Mouse (Mus musculus) cerebellum, adult 2 months (tissue): Measurements from ENCODE around the gene Gbf1. TPM values are rescaled to one million over a fixed set of nuclear protein-coding genes. Genes with fewer than 3 reads are reported as not detected.

Experiments used
- DNase-seq, 2 experiments: peaks; one replicate each; pipeline ENCODE4 v3.0.0; 2021
- H3K27ac ChIP-seq: fragments of 200-500 bp; 2 replicates; pipeline ENCODE4 v1.5.1; 2012; ENCODE audit warnings: low read length, control low read depth, inconsistent platforms; ENCODE audit not compliant: insufficient read depth
- H3K27me3 ChIP-seq: fragments of 200-500 bp; 2 replicates; pipeline ENCODE4 v1.6.1; 2012; ENCODE audit warnings: inconsistent platforms, mild to moderate bottlenecking, low read length, moderate library complexity; ENCODE audit not compliant: control insufficient read depth, insufficient read depth
- H3K4me1 ChIP-seq: fragments of 200-500 bp; 2 replicates; pipeline ENCODE4 v1.6.1; 2011; ENCODE audit warnings: low read length; ENCODE audit not compliant: control insufficient read depth, insufficient read depth
- H3K4me3 ChIP-seq: fragments of 200-500 bp; replicated peaks from 2 replicates; pipeline ENCODE3; 2011; ENCODE audit warnings: mild to moderate bottlenecking, low read depth, low read length, control low read depth; ENCODE audit not compliant: insufficient read depth
- CTCF ChIP-seq: fragments of 200-500 bp; IDR thresholded peaks from 2 replicates; pipeline ENCODE4 v1.5.1; 2011; ENCODE audit warnings: low read depth, mild to moderate bottlenecking, control low read depth, low read length, moderate library complexity, borderline replicate concordance; ENCODE audit not compliant: insufficient read depth
- POLR2A ChIP-seq: fragments of 200-500 bp; IDR thresholded peaks from 2 replicates; pipeline ENCODE4 v1.6.1; 2011; ENCODE audit warnings: low read length, control low read depth, borderline replicate concordance; ENCODE audit not compliant: insufficient read depth
- WGBS: fragments of 180-500 bp; shearing (Covaris S2); methylation state at CpG from one replicate; pipeline ENCODE4 v1.1.7; 2018; 5-methylcytosine and 5-hydroxymethylcytosine counted together
- polyA plus RNA-seq: library from polyadenylated mRNA; depleted of rRNA; stranded (reverse); fragments of >200 nt; gene quantifications from 2 replicates; pipeline ENCODE4 v1.2.3, GENCODE M21; 2012; rRNA removed

Gbf1 gene
- polyA plus RNA-seq, result 85.3 and 91.0 TPM in 2 replicates

- TF ChIP-seq POLR2A (peak; percentile 85), CTCF (no peak)
- WGBS, result under 1% methylated on average over 37 of the region's 37 CpGs
- DNase-seq, result peak; percentile 95 to 99
- H3K27ac ChIP-seq, result peak within 1 kb of the TSS; percentile 48
- H3K27me3 ChIP-seq, result no peaks in the 10 kb centered on the region; the same call in 1 of the 2 replicates
- H3K4me1 ChIP-seq, result peaks cover 7% of the 10 kb centered on the region
- H3K4me3 ChIP-seq, result peak within 1 kb of the TSS; percentile 97
Observed at GRCm38 (mm10) chr19:46152127-46152803, at the start of gene Gbf1. Gene Gbf1, plus strand, starts transcription at chr19:46152509.

GRCm38 (mm10) chr19:46103437-46104186 lies 48.7 kb upstream of the Gbf1 start:
- Histone ChIP-seq H3K27ac (no peak overlapping the region), H3K27me3 (no peaks in the 10 kb centered on the region), H3K4me1 (no peaks in the 10 kb centered on the region), H3K4me3 (no peak overlapping the region)
- TF ChIP-seq CTCF, result no peak
- TF ChIP-seq POLR2A, result no peak
- 62% methylated on average over 6 of the region's 6 CpGs for WGBS
- no peak for DNase-seq

GRCm38 (mm10) chr19:46104187-46104557 lies 48.1 kb upstream of the Gbf1 start:
- TF ChIP-seq POLR2A (no peak), CTCF (no peak)
- WGBS, result 61% methylated on average over 2 of the region's 2 CpGs

GRCm38 (mm10) chr19:46110214-46110613 lies 42.1 kb upstream of the Gbf1 start:
- H3K4me3 ChIP-seq, result no peak overlapping the region
- H3K4me1 ChIP-seq, result no peaks in the 10 kb centered on the region
- DNase-seq, result no peak
- H3K27me3 ChIP-seq, result no peaks in the 10 kb centered on the region
- no peak for TF ChIP-seq CTCF
- TF ChIP-seq POLR2A, result no peak
- H3K27ac ChIP-seq, result no peak overlapping the region
- 75% methylated on average over 2 of the region's 2 CpGs for WGBS

More at GRCm38 (mm10) chr19:46104187-46104557, 48.1 kb upstream of the Gbf1 start:
- no peak for DNase-seq
- Histone ChIP-seq H3K4me1 (no peaks in the 10 kb centered on the region), H3K27ac (no peak overlapping the region), H3K4me3 (no peak overlapping the region), H3K27me3 (no peaks in the 10 kb centered on the region)

DNA sequence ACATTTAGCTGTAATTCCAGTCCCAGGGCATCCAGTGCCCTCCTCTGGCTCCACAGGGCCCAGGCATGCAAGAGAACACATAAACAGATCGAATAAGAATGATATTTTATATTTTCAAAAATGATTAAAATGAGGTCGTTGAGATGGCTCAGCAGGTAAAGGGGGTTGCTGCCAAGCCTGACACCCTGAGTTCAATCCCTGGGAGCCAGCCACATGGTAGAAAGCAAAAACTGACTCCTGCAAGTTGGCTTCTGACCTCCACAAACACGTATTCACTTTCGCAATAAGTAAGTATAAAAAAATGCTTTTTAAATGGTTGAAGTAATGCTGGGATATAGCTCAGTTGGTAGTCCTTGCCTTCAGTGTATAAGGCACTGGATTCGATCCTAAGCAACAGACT lies 41.5 kb upstream of the Gbf1 start:
- DNase-seq, result no peak
- WGBS, result 86% methylated on average over 5 of the region's 5 CpGs
- Histone ChIP-seq H3K27ac (no peak overlapping the region), H3K4me3 (no peak overlapping the region), H3K4me1 (no peaks in the 10 kb centered on the region), H3K27me3 (no peaks in the 10 kb centered on the region)
- TF ChIP-seq POLR2A (no peak), CTCF (no peak)

- WGBS, result 53% methylated on average over 4 of the region's 4 CpGs
- Histone ChIP-seq H3K27ac (no peak overlapping the region), H3K27me3 (no peaks in the 10 kb centered on the region), H3K4me3 (no peak overlapping the region), H3K4me1 (no peaks in the 10 kb centered on the region)
- DNase-seq, result no peak
- TF ChIP-seq CTCF, result no peak
- no peak for TF ChIP-seq POLR2A
Observed at GRCm38 (mm10) chr19:46114617-46115016, 37.7 kb upstream of the Gbf1 start.

DNA sequence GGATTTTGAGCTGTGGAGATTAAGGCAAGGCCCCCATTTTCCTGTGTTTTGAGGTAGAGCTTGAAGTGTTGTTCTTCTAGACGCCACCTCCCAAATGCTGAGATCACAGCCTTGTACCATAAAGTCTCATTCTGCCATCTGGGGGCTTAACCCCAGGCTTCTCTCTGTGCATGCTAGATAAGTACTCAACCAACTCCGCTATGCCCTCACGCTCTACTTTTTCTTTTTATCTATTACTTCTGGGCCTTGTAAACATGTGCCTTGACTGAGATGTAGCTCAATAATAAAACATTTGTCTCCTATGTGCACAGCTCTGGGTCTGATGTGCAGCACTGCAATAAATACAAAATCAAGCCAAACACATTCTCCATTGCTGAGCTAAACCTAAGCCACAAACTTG lies 32.9 kb upstream of the Gbf1 start:
- Histone ChIP-seq H3K4me3 (no peak overlapping the region), H3K27me3 (no peaks in the 10 kb centered on the region), H3K27ac (no peak overlapping the region), H3K4me1 (no peaks in the 10 kb centered on the region)
- no peak for DNase-seq
- TF ChIP-seq CTCF (no peak), POLR2A (no peak)
- 95% methylated on average over 3 of the region's 3 CpGs for WGBS

DNA sequence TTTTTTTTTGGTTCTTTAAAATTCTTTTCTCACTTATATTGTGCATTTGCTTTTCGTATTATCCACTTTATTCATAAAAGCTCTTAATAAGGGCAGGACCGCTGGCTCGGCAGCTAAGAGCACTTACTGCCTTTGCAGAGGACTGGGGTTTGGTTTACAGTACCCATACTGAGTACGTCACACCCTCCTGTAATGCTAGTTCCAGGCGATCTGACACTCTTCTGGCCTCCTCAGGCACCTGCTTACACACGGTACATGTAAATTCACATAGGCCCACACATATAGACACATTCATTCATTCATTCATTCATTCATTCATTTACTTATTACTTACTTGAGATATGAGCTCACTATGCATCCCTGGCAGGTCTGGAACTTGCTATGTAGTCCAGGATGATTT lies 31.4 kb upstream of the Gbf1 start:
- no peak for DNase-seq
- H3K27ac ChIP-seq, result no peak overlapping the region
- no peak overlapping the region for H3K4me3 ChIP-seq
- no peaks in the 10 kb centered on the region for H3K4me1 ChIP-seq
- WGBS, result 79% methylated on average over 6 of the region's 6 CpGs
- TF ChIP-seq CTCF (no peak), POLR2A (no peak)
- no peaks in the 10 kb centered on the region for H3K27me3 ChIP-seq
